Mouse (Mus musculus): Measurements from ENCODE around the gene Slc25a39. TPM values are rescaled to one million over a fixed set of nuclear protein-coding genes. Genes with fewer than 3 reads are reported as not detected.
"Not testable (repeated sequence)": the region's sequence is repeated elsewhere in the genome, so short reads cannot be mapped to it uniquely, and the experiment has no call there.

The Slc25a39 gene
- total RNA-seq, 2 experiments from 2014 or later, result 290 to 461 TPM

GRCm38 (mm10) chr11:102417160-102417559, 9.4 kb upstream of the Slc25a39 start:
- no peak for ATAC-seq (replicated peaks; ENCODE audit: low FRiP score, poor library complexity, severe bottlenecking)

- ATAC-seq (replicated peaks; ENCODE audit: low FRiP score, poor library complexity, severe bottlenecking), result no peak
Measured at GRCm38 (mm10) chr11:102415034-102415802, 7.5 kb upstream of the Slc25a39 start.

- ATAC-seq (replicated peaks; ENCODE audit: low FRiP score, poor library complexity, severe bottlenecking), result no peak
Measured at GRCm38 (mm10) chr11:102413059-102413458, 5.3 kb upstream of the Slc25a39 start.

GRCm38 (mm10) chr11:102411704-102412103, 4.0 kb upstream of the Slc25a39 start:
- ATAC-seq (replicated peaks; ENCODE audit: low FRiP score, poor library complexity, severe bottlenecking), result peak; percentile 53

- no peak for ATAC-seq (replicated peaks; ENCODE audit: low FRiP score, poor library complexity, severe bottlenecking)
Measured at GRCm38 (mm10) chr11:102411061-102411460, 3.3 kb upstream of the Slc25a39 start.

GRCm38 (mm10) chr11:102410345-102410744, 2.6 kb upstream of the Slc25a39 start:
- not testable (repeated sequence) for ATAC-seq (replicated peaks; ENCODE audit: low FRiP score, poor library complexity, severe bottlenecking)

GRCm38 (mm10) chr11:102409795-102410330, 2.1 kb upstream of the Slc25a39 start:
- no peak for ATAC-seq (replicated peaks; ENCODE audit: low FRiP score, poor library complexity, severe bottlenecking)

GRCm38 (mm10) chr11:102408888-102409794, 1.4 kb upstream of the Slc25a39 start:
- no peak for ATAC-seq (replicated peaks; ENCODE audit: low FRiP score, poor library complexity, severe bottlenecking)

- ATAC-seq (replicated peaks; ENCODE audit: low FRiP score, poor library complexity, severe bottlenecking), result peak; percentile 78
Measured at GRCm38 (mm10) chr11:102408344-102408876, 664 bp upstream of the Slc25a39 start.

GRCm38 (mm10) chr11:102406900-102407833, 579 bp downstream of the Slc25a39 start:
- peak; percentile 53 for ATAC-seq (replicated peaks; ENCODE audit: low FRiP score, poor library complexity, severe bottlenecking)

GRCm38 (mm10) chr11:102406401-102406800, 1.3 kb downstream of the Slc25a39 start:
- peak; percentile 0; the same call in 1 of the 2 replicates for ATAC-seq (replicated peaks; ENCODE audit: low FRiP score, poor library complexity, severe bottlenecking)

- no peak for ATAC-seq (replicated peaks; ENCODE audit: low FRiP score, poor library complexity, severe bottlenecking)
Measured at GRCm38 (mm10) chr11:102405544-102406285, 2.0 kb downstream of the Slc25a39 start.

- ATAC-seq (replicated peaks; ENCODE audit: low FRiP score, poor library complexity, severe bottlenecking), result no peak
Measured at GRCm38 (mm10) chr11:102404161-102405010, 3.4 kb downstream of the Slc25a39 start.

GRCm38 (mm10) chr11:102403657-102404056, 4.1 kb downstream of the Slc25a39 start:
- ATAC-seq (replicated peaks; ENCODE audit: low FRiP score, poor library complexity, severe bottlenecking), result no peak

- ATAC-seq (replicated peaks; ENCODE audit: low FRiP score, poor library complexity, severe bottlenecking), result no peak
Measured at GRCm38 (mm10) chr11:102401898-102402500, 5.7 kb downstream of the Slc25a39 start.

GRCm38 (mm10) chr11:102400513-102401084, 7.1 kb downstream of the Slc25a39 start:
- ATAC-seq (replicated peaks; ENCODE audit: low FRiP score, poor library complexity, severe bottlenecking), result no peak

- no peak for ATAC-seq (replicated peaks; ENCODE audit: low FRiP score, poor library complexity, severe bottlenecking)
Measured at GRCm38 (mm10) chr11:102399610-102400072, 8.1 kb downstream of the Slc25a39 start.
